Mouse (Mus musculus) hindbrain, embryonic 16.5 days (tissue): Measurements from ENCODE around the gene Sc5d. TPM values are rescaled to one million over a fixed set of nuclear protein-coding genes. Genes with fewer than 3 reads are reported as not detected.

Experiments
- ATAC-seq: fragments of 200-750 bp; cut with Nextera tagmentation; 2 replicates; pipeline ENCODE4 v1.8.0; 2017; ENCODE audit warnings: moderate TSS enrichment, moderate library complexity
- H3K27ac ChIP-seq: fragments of 300-500 bp; sonication (generic); 2 replicates; pipeline ENCODE4 v1.5.1; 2014; ENCODE audit warnings: low read depth, mild to moderate bottlenecking, control low read depth, low read length, moderate library complexity
- H3K27me3 ChIP-seq: fragments of 300-500 bp; sonication (generic); replicated peaks from 2 replicates; pipeline ENCODE4 v1.6.1; 2014; ENCODE audit warnings: low read length; ENCODE audit not compliant: control insufficient read depth, insufficient read depth
- H3K36me3 ChIP-seq: fragments of 300-500 bp; sonication (generic); 2 replicates; pipeline ENCODE4 v1.6.1; 2014; ENCODE audit warnings: mild to moderate bottlenecking, low read length, moderate library complexity, mixed read lengths; ENCODE audit not compliant: control insufficient read depth, insufficient read depth
- H3K4me1 ChIP-seq: fragments of 300-500 bp; sonication (generic); 2 replicates; pipeline ENCODE4 v1.6.1; 2014; ENCODE audit warnings: low read depth, low read length; ENCODE audit not compliant: control insufficient read depth, insufficient read depth
- H3K4me2 ChIP-seq: fragments of 300-500 bp; sonication (generic); 2 replicates; pipeline ENCODE4 v1.6.1; 2014; ENCODE audit warnings: mild to moderate bottlenecking, low read length, control low read depth, moderate library complexity
- H3K4me3 ChIP-seq: fragments of 300-500 bp; sonication (generic); 2 replicates; pipeline ENCODE4 v1.5.1; 2014; ENCODE audit warnings: mild to moderate bottlenecking, low read length, control low read depth, moderate library complexity
- H3K9ac ChIP-seq: fragments of 300-500 bp; sonication (generic); 2 replicates; pipeline ENCODE4 v1.6.1; 2014; ENCODE audit warnings: low read depth, mild to moderate bottlenecking, control low read depth, low read length, moderate library complexity
- H3K9me3 ChIP-seq: fragments of 300-500 bp; sonication (generic); 2 replicates; pipeline ENCODE4 v1.6.1; 2014; ENCODE audit warnings: mild to moderate bottlenecking, low read length, moderate library complexity; ENCODE audit not compliant: control insufficient read depth
- WGBS: fragments of 180-500 bp; shearing (Covaris S2); extraction: QIAGEN DNeasy Blood & Tissue Kit; methylation state at CpG from one replicate; pipeline ENCODE4 v1.1.7; 2014; 5-methylcytosine and 5-hydroxymethylcytosine counted together
- polyA plus RNA-seq: library from polyadenylated mRNA; unstranded; fragments of >200 nt; fragmentation: Nextera tagmentation; extraction: Ambion mirVana; gene quantifications from 2 replicates; pipeline ENCODE4 v1.2.1, GENCODE M21; 2015

Gene Sc5d
- polyA plus RNA-seq, 1 experiment from 2014 or later, result 84.1 TPM

DNA sequence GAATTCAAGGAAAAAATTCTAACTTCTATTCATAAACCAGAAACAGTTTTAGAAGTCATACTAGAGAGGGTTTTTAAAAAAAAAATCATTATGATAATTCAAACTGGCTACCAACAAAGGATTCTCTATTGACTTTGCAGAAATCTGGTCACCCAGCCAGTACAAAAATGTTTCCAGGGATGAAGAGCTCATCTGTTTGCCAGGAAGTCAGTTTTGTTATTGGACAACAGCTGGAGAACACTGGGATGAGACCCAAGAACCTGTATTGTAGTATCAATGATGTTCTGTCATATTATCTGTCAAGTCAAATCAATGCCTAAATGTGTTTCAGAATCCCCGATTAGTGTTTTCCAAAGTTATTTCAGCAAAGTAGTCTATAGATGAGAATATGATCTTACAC, 50.9 kb downstream of the Sc5d start:
- ATAC-seq, result no peak
- no peaks in the 10 kb centered on the region for H3K36me3 ChIP-seq
- H3K9me3 ChIP-seq, result no peaks in the 10 kb centered on the region
- no peak overlapping the region for H3K4me2 ChIP-seq
- no peak overlapping the region for H3K4me3 ChIP-seq
- WGBS, result 93% methylated on average over 1 of the region's 1 CpGs
- H3K4me1 ChIP-seq, result no peaks in the 10 kb centered on the region
- no peaks in the 10 kb centered on the region for H3K27me3 ChIP-seq
- H3K27ac ChIP-seq, result no peak overlapping the region
- no peak overlapping the region for H3K9ac ChIP-seq

DNA sequence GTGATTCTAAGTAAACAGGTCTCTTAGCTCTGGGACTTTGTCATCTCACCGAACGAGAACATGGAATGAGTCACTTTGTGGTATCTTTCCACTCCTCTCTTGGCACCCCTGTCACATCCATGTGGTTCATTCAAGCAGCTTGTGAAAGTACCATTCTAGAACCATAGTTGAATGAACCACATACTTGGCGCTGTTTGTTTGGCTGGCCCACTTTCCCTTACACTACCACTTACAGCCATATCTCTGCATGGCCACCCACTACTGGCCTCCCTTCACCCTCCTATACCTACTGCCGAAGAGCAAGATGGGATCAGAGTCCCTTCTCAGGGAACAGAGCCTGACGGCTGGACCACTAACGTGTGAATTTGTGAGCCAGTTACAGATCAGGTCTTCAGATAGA, 54.4 kb downstream of the Sc5d start:
- no peak overlapping the region for H3K4me3 ChIP-seq
- no peak overlapping the region for H3K4me2 ChIP-seq
- H3K27ac ChIP-seq, result no peak overlapping the region
- WGBS, result 90% methylated on average over 6 of the region's 6 CpGs
- H3K9me3 ChIP-seq, result no peaks in the 10 kb centered on the region
- ATAC-seq, result no peak
- H3K27me3 ChIP-seq, result no peaks in the 10 kb centered on the region
- H3K4me1 ChIP-seq, result peaks cover 7% of the 10 kb centered on the region; the same call in 1 of the 2 replicates
- H3K36me3 ChIP-seq, result no peaks in the 10 kb centered on the region
- H3K9ac ChIP-seq, result no peak overlapping the region

DNA sequence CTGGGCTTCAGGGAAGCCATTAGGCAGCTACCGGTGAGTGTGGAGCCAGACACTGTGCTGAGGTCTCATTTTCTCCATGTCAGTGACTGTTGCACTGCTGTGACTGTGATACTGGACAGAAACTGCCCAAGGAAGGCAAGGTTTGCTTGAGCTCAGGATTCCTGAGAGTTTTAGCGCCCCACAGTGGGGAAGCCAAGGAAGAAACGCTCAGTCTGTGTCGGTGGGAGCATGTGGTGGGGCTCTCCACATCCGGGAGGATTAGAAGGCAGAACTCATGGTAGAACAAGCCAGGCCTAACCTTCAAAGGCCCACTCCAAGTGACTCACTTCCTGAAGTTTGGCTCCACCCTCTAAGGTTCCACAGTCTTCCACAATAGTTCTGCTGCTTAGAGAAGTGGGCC, 55.6 kb downstream of the Sc5d start:
- H3K36me3 ChIP-seq, result no peaks in the 10 kb centered on the region
- no peak overlapping the region for H3K27ac ChIP-seq
- no peak overlapping the region for H3K4me3 ChIP-seq
- H3K9ac ChIP-seq, result no peak overlapping the region
- no peaks in the 10 kb centered on the region for H3K27me3 ChIP-seq
- peaks cover 7% of the 10 kb centered on the region; the same call in 1 of the 2 replicates for H3K4me1 ChIP-seq
- H3K9me3 ChIP-seq, result no peaks in the 10 kb centered on the region
- no peak overlapping the region for H3K4me2 ChIP-seq
- 26% methylated on average over 5 of the region's 5 CpGs for WGBS
- ATAC-seq, result no peak; the same call in 1 of the 2 replicates

DNA sequence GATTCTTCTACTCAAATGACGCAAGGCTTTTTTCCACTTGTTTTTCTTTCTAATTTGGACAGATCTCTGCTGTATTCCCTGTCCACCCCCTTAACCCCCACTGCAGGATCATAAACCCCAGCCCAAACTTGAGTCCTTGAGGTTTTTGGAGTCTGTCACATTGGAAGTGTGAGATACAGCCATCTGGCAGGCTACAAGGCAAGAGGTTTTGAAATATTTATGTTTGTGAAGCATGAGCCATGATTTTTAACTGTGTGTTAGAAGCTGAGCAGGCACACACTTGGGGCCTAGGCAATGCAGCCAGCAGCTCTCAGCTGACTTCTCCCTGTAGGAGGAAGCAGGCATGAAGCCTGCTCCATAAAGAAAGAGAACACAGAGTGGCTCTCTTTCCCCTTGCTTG, 57.3 kb downstream of the Sc5d start:
- no peak for ATAC-seq
- no peak overlapping the region; the same call in 1 of the 2 replicates for H3K9ac ChIP-seq
- 77% methylated on average over 1 of the region's 1 CpGs for WGBS
- H3K36me3 ChIP-seq, result no peaks in the 10 kb centered on the region
- peak overlapping the region; percentile 55 for H3K27ac ChIP-seq
- peaks cover 7% of the 10 kb centered on the region; the same call in 1 of the 2 replicates for H3K4me1 ChIP-seq
- no peak overlapping the region for H3K4me2 ChIP-seq
- no peaks in the 10 kb centered on the region for H3K27me3 ChIP-seq
- no peaks in the 10 kb centered on the region for H3K9me3 ChIP-seq
- no peak overlapping the region for H3K4me3 ChIP-seq

DNA sequence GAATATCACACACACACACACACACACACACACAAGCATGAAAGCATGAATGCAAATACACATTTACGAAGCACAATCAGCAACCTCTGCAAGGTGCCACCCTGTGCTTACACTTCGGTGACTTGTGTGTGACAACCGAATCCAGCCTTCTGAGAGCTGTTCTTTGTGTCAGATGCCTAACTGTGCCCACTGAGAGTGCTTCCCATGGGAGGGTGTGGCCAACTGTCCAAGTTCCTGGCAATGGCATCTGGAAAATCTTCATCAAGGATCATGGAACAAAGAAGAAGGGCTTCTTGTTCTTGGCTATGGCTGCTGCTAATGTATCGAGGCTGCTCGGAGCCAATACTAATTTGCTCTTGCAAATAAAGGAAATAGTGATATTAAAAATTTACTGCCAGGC, 61.8 kb downstream of the Sc5d start:
- no peaks in the 10 kb centered on the region for H3K36me3 ChIP-seq
- ATAC-seq, result no peak
- no peak overlapping the region for H3K4me2 ChIP-seq
- H3K4me1 ChIP-seq, result peaks cover 7% of the 10 kb centered on the region; the same call in 1 of the 2 replicates
- H3K9ac ChIP-seq, result no peak overlapping the region
- H3K27ac ChIP-seq, result no peak overlapping the region
- no peak overlapping the region for H3K4me3 ChIP-seq
- no peaks in the 10 kb centered on the region for H3K27me3 ChIP-seq
- WGBS, result 92% methylated on average over 5 of the region's 5 CpGs
- H3K9me3 ChIP-seq, result no peaks in the 10 kb centered on the region

Other genes starting within 250 kb of the Sc5d start
- gene Sorl1, start 140.0 kb downstream of the Sc5d start, polyA plus RNA-seq, result 11.0 and 11.4 TPM in 2 replicates
- 0.41 and 0.43 TPM in 2 replicates for gene Tecta, start 135.7 kb upstream of the Sc5d start, polyA plus RNA-seq
- 4.3 and 4.4 TPM in 2 replicates for gene Tbcel, start 243.6 kb upstream of the Sc5d start, polyA plus RNA-seq